Mouse (Mus musculus) kidney, adult 9 months (tissue): ENCODE data around the gene Dna2.

Experiments
- DNase-seq: peaks from one replicate; pipeline ENCODE4 v3.0.0; 2022

Dna2 gene

GRCm38 (mm10) chr10:62984072-62984471 lies 37.2 kb downstream of the Dna2 start:
- DNase-seq = no peak

GRCm38 (mm10) chr10:62984495-62984894 lies 37.7 kb downstream of the Dna2 start:
- peak; percentile 20 for DNase-seq

- DNase-seq = peak; percentile 27
Measured at GRCm38 (mm10) chr10:62987341-62987740, 40.5 kb downstream of the Dna2 start.

- no peak for DNase-seq
Measured at GRCm38 (mm10) chr10:62990636-62991035, 43.8 kb downstream of the Dna2 start.

GRCm38 (mm10) chr10:62993991-62994390 lies 47.2 kb downstream of the Dna2 start:
- DNase-seq = no peak

GRCm38 (mm10) chr10:63000584-63000983 lies 53.8 kb downstream of the Dna2 start:
- no peak for DNase-seq

- no peak for DNase-seq
Measured at GRCm38 (mm10) chr10:63003252-63003651, 56.4 kb downstream of the Dna2 start.

- no peak for DNase-seq
Measured at GRCm38 (mm10) chr10:63004556-63004955, 57.7 kb downstream of the Dna2 start.

- DNase-seq = no peak
Measured at GRCm38 (mm10) chr10:63008193-63008592, 61.4 kb downstream of the Dna2 start.

- no peak for DNase-seq
Measured at GRCm38 (mm10) chr10:63010268-63010667, 63.4 kb downstream of the Dna2 start.

GRCm38 (mm10) chr10:63011556-63011955 lies 64.7 kb downstream of the Dna2 start:
- DNase-seq = no peak

- no peak for DNase-seq
Measured at GRCm38 (mm10) chr10:63013476-63013875, 66.7 kb downstream of the Dna2 start.

- no peak for DNase-seq
Measured at GRCm38 (mm10) chr10:63014168-63014567, 67.3 kb downstream of the Dna2 start.

- DNase-seq = no peak
Measured at GRCm38 (mm10) chr10:63019304-63019703, 72.5 kb downstream of the Dna2 start.

- DNase-seq = no peak
Measured at GRCm38 (mm10) chr10:63021702-63022101, 74.9 kb downstream of the Dna2 start.

GRCm38 (mm10) chr10:63022541-63023120 lies 75.8 kb downstream of the Dna2 start:
- DNase-seq = no peak

GRCm38 (mm10) chr10:63023121-63023748 lies 76.4 kb downstream of the Dna2 start:
- DNase-seq = peak; percentile 59
